Comparison of ENCODE assay signal across 8 mouse cellular contexts in the genomic region with DNA sequence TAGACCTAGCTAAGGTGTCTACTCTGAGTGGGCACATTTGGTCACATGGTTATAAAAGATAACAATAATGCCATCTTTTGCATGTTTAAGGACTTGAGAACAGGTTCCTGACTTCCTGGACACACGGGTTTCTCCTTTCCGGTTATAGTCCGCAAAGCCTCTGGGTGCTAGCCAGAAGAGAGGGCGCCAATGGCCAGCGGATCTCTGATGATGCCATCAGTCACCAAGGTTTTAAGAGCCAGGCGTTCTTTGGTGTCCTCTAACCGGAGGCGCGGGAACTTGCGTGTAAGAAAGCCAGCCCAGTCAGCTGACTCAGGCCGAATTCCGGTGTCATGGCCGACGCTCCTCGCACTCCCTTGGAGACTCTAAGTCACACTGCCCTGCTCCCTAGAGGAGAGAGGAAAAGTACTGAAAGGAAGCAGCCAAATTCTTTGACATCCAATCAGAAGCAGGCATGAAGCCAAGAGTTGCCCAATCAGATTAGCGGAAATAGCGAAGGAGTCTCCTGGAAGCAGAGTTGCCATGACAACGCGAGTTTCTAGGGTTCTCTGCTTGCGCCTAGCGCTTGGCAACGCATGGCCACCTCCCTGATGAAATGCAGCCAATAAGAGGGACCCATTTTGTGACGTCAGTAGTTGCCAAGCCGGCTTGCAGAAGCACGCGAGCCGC. TPM values are rescaled to one million over a fixed set of nuclear protein-coding genes. Genes with fewer than 3 reads are reported as not detected.
DNase-seq lines count a peak whose midpoint lies in the region; ATAC-seq and TF ChIP-seq lines count a peak whose summit lies in the region.

No protein-coding gene starts in this region.

- peaks cover 3% of the 10 kb centered on the region; the same call in 1 of the 2 replicates for H3K9me3 ChIP-seq in erythroblast, embryonic 14.5 days (ENCODE audit: control insufficient read depth, low read length)
- no peaks in the 10 kb centered on the region for H3K9me3 ChIP-seq in heart, embryonic 11.5 days (replicated peaks; ENCODE audit: control insufficient read depth, low read length)
- no peaks in the 10 kb centered on the region for H3K9me3 ChIP-seq in kidney, embryonic 16.5 days (ENCODE audit: low read length)

- TF ChIP-seq POLR2A in brain, embryonic 14.5 days (IDR thresholded peaks at IDR 0.05; ENCODE audit: borderline replicate concordance, extremely low read depth, insufficient read depth, insufficient read length, poor library complexity, severe bottlenecking), result peak; percentile 23; the same call in 1 of the 2 replicates
- no peak for TF ChIP-seq POLR2A in liver, adult 2 months (IDR thresholded peaks at IDR 0.05; ENCODE audit: extremely low read depth, insufficient read depth, low read length)
- TF ChIP-seq POLR2A in myocyte (IDR thresholded peaks at IDR 0.05; ENCODE audit: insufficient read length, low read depth), result peak; percentile 22

- peak; percentile 89 for ATAC-seq in heart, embryonic 11.5 days (replicated peaks; ENCODE audit: insufficient number of reproducible peaks, low FRiP score, low TSS enrichment)
- ATAC-seq in kidney, embryonic 16.5 days (ENCODE audit: low FRiP score, low TSS enrichment), result peak; percentile 96

- peak overlapping the region; percentile 74 for H3K4me2 ChIP-seq in heart, embryonic 11.5 days
- peak overlapping the region; percentile 57 for H3K4me2 ChIP-seq in kidney, embryonic 16.5 days (replicated peaks; ENCODE audit: low read depth, low read length)
- peak overlapping the region; percentile 67 for H3K4me2 ChIP-seq in myocyte (ENCODE audit: low read depth)

- no peak overlapping the region for H3ac ChIP-seq in C2C12 (ENCODE audit: control insufficient read depth, insufficient read length, low read depth)
- no peak overlapping the region for H3ac ChIP-seq in myocyte (ENCODE audit: control insufficient read depth, insufficient read length)

- H3K4me3 ChIP-seq in C2C12 (ENCODE audit: insufficient read depth, poor library complexity, severe bottlenecking) (no peak overlapping the region), myocyte (peak overlapping the region; percentile 7)
- peak overlapping the region; percentile 52 for H3K4me3 ChIP-seq in erythroblast, embryonic 14.5 days (replicated peaks)
- H3K4me3 ChIP-seq in heart, embryonic 11.5 days (ENCODE audit: low read depth, low read length), result peak overlapping the region; percentile 43
- H3K4me3 ChIP-seq in kidney, embryonic 16.5 days (ENCODE audit: low read length), result peak overlapping the region; percentile 42
- peak overlapping the region; percentile 29 for H3K4me3 ChIP-seq in liver, adult 2 months (ENCODE audit: insufficient read depth, low read depth, low read length)

- H3K4me1 ChIP-seq in erythroblast, embryonic 14.5 days (ENCODE audit: control insufficient read depth), result peaks cover 20% of the 10 kb centered on the region
- H3K4me1 ChIP-seq in heart, embryonic 11.5 days (ENCODE audit: control insufficient read depth, insufficient read depth, low read length), result no peaks in the 10 kb centered on the region
- H3K4me1 ChIP-seq in kidney, embryonic 16.5 days (ENCODE audit: insufficient read depth, low read length), result peaks cover 4% of the 10 kb centered on the region; the same call in 1 of the 2 replicates
- H3K4me1 ChIP-seq in liver, adult 2 months (ENCODE audit: control insufficient read depth, insufficient read depth, low read length), result peaks cover 2% of the 10 kb centered on the region; the same call in 1 of the 2 replicates

- WGBS in heart, embryonic 11.5 days (ENCODE audit: insufficient replicate concordance), result 3% methylated on average over 27 of the region's 27 CpGs
- WGBS in kidney, embryonic 16.5 days, result 1% methylated on average over 27 of the region's 27 CpGs
- under 1% methylated on average over 27 of the region's 27 CpGs for WGBS in liver, adult 2 months

- H3K79me2 ChIP-seq in C2C12 (ENCODE audit: control insufficient read depth, insufficient read depth), result no peaks in the 10 kb centered on the region
- no peaks in the 10 kb centered on the region for H3K79me2 ChIP-seq in liver, adult 2 months (ENCODE audit: control insufficient read depth, insufficient read depth, low read length)
- no peaks in the 10 kb centered on the region for H3K79me2 ChIP-seq in myocyte (ENCODE audit: control insufficient read depth, insufficient read depth)

- peak overlapping the region; percentile 68 for H3K27ac ChIP-seq in heart, embryonic 11.5 days (ENCODE audit: low read depth, low read length)
- peak overlapping the region; percentile 65 for H3K27ac ChIP-seq in kidney, embryonic 16.5 days (ENCODE audit: low read length)
- no peak overlapping the region for H3K27ac ChIP-seq in liver, adult 2 months (replicated peaks; ENCODE audit: insufficient read depth, low read depth, low read length)

- H3K36me3 ChIP-seq in C2C12 (ENCODE audit: control insufficient read depth, insufficient read depth), result no peaks in the 10 kb centered on the region
- no peaks in the 10 kb centered on the region for H3K36me3 ChIP-seq in erythroblast, embryonic 14.5 days (ENCODE audit: control insufficient read depth)
- no peaks in the 10 kb centered on the region for H3K36me3 ChIP-seq in heart, embryonic 11.5 days (ENCODE audit: control insufficient read depth, insufficient read depth, low read length)
- no peaks in the 10 kb centered on the region for H3K36me3 ChIP-seq in kidney, embryonic 16.5 days (ENCODE audit: insufficient read depth, low read length)
- no peaks in the 10 kb centered on the region for H3K36me3 ChIP-seq in liver, adult 2 months (ENCODE audit: control insufficient read depth, insufficient read depth, low read length)
- H3K36me3 ChIP-seq in myocyte (ENCODE audit: control insufficient read depth, insufficient read depth), result no peaks in the 10 kb centered on the region
- H3K36me3 ChIP-seq in splenic B cell, adult 2 months (ENCODE audit: control insufficient read depth, insufficient read depth, low read length, poor library complexity, severe bottlenecking), result no peaks in the 10 kb centered on the region

- no peak for TF ChIP-seq CTCF in C2C12 (IDR thresholded peaks at IDR 0.05; ENCODE audit: control insufficient read depth, insufficient read depth, insufficient read length)
- no peak for TF ChIP-seq CTCF in brain, embryonic 14.5 days (IDR thresholded peaks at IDR 0.05; ENCODE audit: borderline replicate concordance, extremely low read depth, insufficient read depth, insufficient read length)
- TF ChIP-seq CTCF in liver, adult 2 months (IDR thresholded peaks at IDR 0.05; ENCODE audit: low read depth, low read length), result no peak

- H3K9ac ChIP-seq in heart, embryonic 11.5 days (ENCODE audit: low read depth, low read length), result peak overlapping the region; percentile 46; the same call in 1 of the 2 replicates
- H3K9ac ChIP-seq in kidney, embryonic 16.5 days (replicated peaks; ENCODE audit: low read length), result peak overlapping the region; percentile 57
- H3K9ac ChIP-seq in liver, adult 2 months (ENCODE audit: low read depth, low read length), result no peak overlapping the region

- no peaks in the 10 kb centered on the region for H3K79me3 ChIP-seq in C2C12 (ENCODE audit: low read depth)

- peaks cover 10% of the 10 kb centered on the region for H3K27me3 ChIP-seq in C2C12 (ENCODE audit: control insufficient read depth, insufficient read depth, insufficient read length)
- H3K27me3 ChIP-seq in erythroblast, embryonic 14.5 days (ENCODE audit: control insufficient read depth), result peaks cover 36% of the 10 kb centered on the region
- H3K27me3 ChIP-seq in heart, embryonic 11.5 days (ENCODE audit: control insufficient read depth, insufficient read depth, low read length), result no peaks in the 10 kb centered on the region
- H3K27me3 ChIP-seq in kidney, embryonic 16.5 days (ENCODE audit: insufficient read depth, low read length), result peaks cover 4% of the 10 kb centered on the region
- H3K27me3 ChIP-seq in liver, adult 2 months (ENCODE audit: control insufficient read depth, insufficient read depth, low read length), result no peaks in the 10 kb centered on the region
- peaks cover 14% of the 10 kb centered on the region for H3K27me3 ChIP-seq in myocyte (ENCODE audit: control insufficient read depth, insufficient read depth, insufficient read length)
- H3K27me3 ChIP-seq in splenic B cell, adult 2 months (ENCODE audit: control insufficient read depth, insufficient read depth, low read length, poor library complexity, severe bottlenecking), result no peaks in the 10 kb centered on the region

- DNase-seq in brain, embryonic 14.5 days (ENCODE audit: low read depth), result peak; percentile 100
- DNase-seq in liver, adult 2 months (ENCODE audit: extremely low read depth, low read depth, low spot score), result peak; percentile 93
- DNase-seq in splenic B cell, adult 2 months (ENCODE audit: low read depth, low spot score), result peak; percentile 90

RNA-seq across cellular contexts. Expression of gene 1700008O03Rik, which starts 19.9 kb away (rescaled TPM):
- polyA plus RNA-seq in C2C12 (2012; fragmentation: generic; extraction: Trizol), result 0.11 TPM
- polyA plus RNA-seq in brain, embryonic 14.5 days (2012; rRNA removed), result 3.0 and 4.1 TPM in 2 replicates
- polyA plus RNA-seq in erythroblast, embryonic 14.5 days (2012), result 0.04 and 0.06 TPM in 2 replicates
- 0.65 and 1.0 TPM in 2 replicates for polyA plus RNA-seq in heart, embryonic 11.5 days (2014; fragmentation: Nextera tagmentation; extraction: Ambion mirVana)
- polyA plus RNA-seq in kidney, embryonic 16.5 days (2015; fragmentation: Nextera tagmentation; extraction: Ambion mirVana), result 0.64 and 1.1 TPM in 2 replicates
- total RNA-seq in liver, adult 2 months (2014; rRNA removed), result not detected in 2 replicates
- polyA plus RNA-seq in liver, adult 2 months (2012; rRNA removed), result 0.22 and 0.27 TPM in 2 replicates
- polyA plus RNA-seq in myocyte (2012; fragmentation: generic; extraction: Trizol), result not detected

RNA-seq across cellular contexts. Expression of gene Syt3, which starts 21.6 kb away (rescaled TPM):
- not detected for polyA plus RNA-seq in C2C12 (2012; fragmentation: generic; extraction: Trizol)
- 35.5 and 41.6 TPM in 2 replicates for polyA plus RNA-seq in brain, embryonic 14.5 days (2012; rRNA removed)
- polyA plus RNA-seq in erythroblast, embryonic 14.5 days (2012), result not detected in 2 replicates
- 0.32 and 0.59 TPM in 2 replicates for polyA plus RNA-seq in heart, embryonic 11.5 days (2014; fragmentation: Nextera tagmentation; extraction: Ambion mirVana)
- polyA plus RNA-seq in kidney, embryonic 16.5 days (2015; fragmentation: Nextera tagmentation; extraction: Ambion mirVana), result 2.7 and 3.4 TPM in 2 replicates
- total RNA-seq in liver, adult 2 months (2014; rRNA removed), result 1.4 and 2.6 TPM in 2 replicates
- 4.9 and 7.1 TPM in 2 replicates for polyA plus RNA-seq in liver, adult 2 months (2012; rRNA removed)
- polyA plus RNA-seq in myocyte (2012; fragmentation: generic; extraction: Trizol), result not detected

RNA-seq across cellular contexts. Expression of gene Lrrc4b, which starts 23.3 kb away (rescaled TPM):
- polyA plus RNA-seq in C2C12 (2012; fragmentation: generic; extraction: Trizol) (not detected), myocyte (2012; fragmentation: generic; extraction: Trizol) (not detected)
- polyA plus RNA-seq in brain, embryonic 14.5 days (2012; rRNA removed), result 302 and 372 TPM in 2 replicates
- polyA plus RNA-seq in erythroblast, embryonic 14.5 days (2012), result not detected in 2 replicates
- polyA plus RNA-seq in heart, embryonic 11.5 days (2014; fragmentation: Nextera tagmentation; extraction: Ambion mirVana), result 2.4 and 3.5 TPM in 2 replicates
- 0.25 and 0.32 TPM in 2 replicates for polyA plus RNA-seq in kidney, embryonic 16.5 days (2015; fragmentation: Nextera tagmentation; extraction: Ambion mirVana)
- total RNA-seq in liver, adult 2 months (2014; rRNA removed), result 0.07 TPM in 1 of 2 replicates, not detected in the other
- polyA plus RNA-seq in liver, adult 2 months (2012; rRNA removed), result not detected in 2 replicates

RNA-seq across cellular contexts. Expression of gene Aspdh, which starts 59.7 kb away (rescaled TPM):
- polyA plus RNA-seq in C2C12 (2012; fragmentation: generic; extraction: Trizol), result not detected
- polyA plus RNA-seq in brain, embryonic 14.5 days (2012; rRNA removed), result 29.8 and 30.6 TPM in 2 replicates
- 0.17 and 0.50 TPM in 2 replicates for polyA plus RNA-seq in erythroblast, embryonic 14.5 days (2012)
- 1.3 and 1.5 TPM in 2 replicates for polyA plus RNA-seq in heart, embryonic 11.5 days (2014; fragmentation: Nextera tagmentation; extraction: Ambion mirVana)
- 6.9 and 7.7 TPM in 2 replicates for polyA plus RNA-seq in kidney, embryonic 16.5 days (2015; fragmentation: Nextera tagmentation; extraction: Ambion mirVana)
- total RNA-seq in liver, adult 2 months (2014; rRNA removed), result 146 and 158 TPM in 2 replicates
- 537 and 608 TPM in 2 replicates for polyA plus RNA-seq in liver, adult 2 months (2012; rRNA removed)
- not detected for polyA plus RNA-seq in myocyte (2012; fragmentation: generic; extraction: Trizol)

Comparison
In these comparisons a context has a peak if more than half of its experiments do, and no peak if none do; other contexts are left out.
1. RNA of gene Lrrc4b, which starts 23.3 kb away (polyA plus RNA-seq): 302 to 372 TPM in brain, embryonic 14.5 days; 2.4 to 3.5 TPM in heart, embryonic 11.5 days, 0.25 to 0.32 TPM in kidney, embryonic 16.5 days, not detected in C2C12 (single experiment), not detected in erythroblast, embryonic 14.5 days, not detected in liver, adult 2 months and not detected in myocyte (single experiment); every median in the first group is over 10 times any median in the second.
2. Peak in every context shown above with its lines, with median percentiles within 50 percentile points of each other: DNase-seq and H3K4me2 ChIP-seq.